Mouse (Mus musculus) layer of hippocampus, adult 8-10 months (tissue): ENCODE data around the gene Gm8257. TPM values are rescaled to one million over a fixed set of nuclear protein-coding genes. Genes with fewer than 3 reads are reported as not detected.
"Not testable (repeated sequence)": the region's sequence is repeated elsewhere in the genome, so short reads cannot be mapped to it uniquely, and the experiment has no call there.

Experiments
- DNase-seq, 2 experiments: peaks; one replicate each; pipeline ENCODE4 v3.0.0; 2022; ENCODE audit warnings: low spot score in 2 of 2
- total RNA-seq, 4 experiments: library from RNA; stranded (reverse); gene quantifications; 2 replicates each; pipeline ENCODE4 v1.2.4; 2022

Gm8257 gene
- not detected for total RNA-seq

DNA sequence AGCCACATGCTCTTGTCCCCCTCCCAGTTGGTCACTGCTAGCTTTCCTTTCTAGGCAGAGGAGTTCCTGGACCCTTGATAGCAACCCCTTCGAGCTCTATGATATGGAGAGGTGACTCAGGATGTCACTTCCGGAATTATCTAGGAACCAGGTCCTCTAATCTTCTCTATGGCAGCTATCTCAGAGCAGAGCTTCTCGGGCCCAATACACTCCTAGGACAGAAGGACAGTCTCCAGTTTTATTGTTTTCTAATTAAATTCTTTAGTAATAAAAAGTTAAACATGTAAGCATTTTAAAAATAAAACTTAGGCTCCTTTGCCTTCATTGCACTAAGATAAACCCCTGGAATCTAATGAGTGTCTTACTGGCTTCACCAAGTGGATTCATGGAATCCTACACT is at the start of gene Gm8257:
Gene Gm8257 (minus strand): TSS at position 101 of the 400 bp plus-strand sequence.
- DNase-seq, result not testable (repeated sequence)

DNA sequence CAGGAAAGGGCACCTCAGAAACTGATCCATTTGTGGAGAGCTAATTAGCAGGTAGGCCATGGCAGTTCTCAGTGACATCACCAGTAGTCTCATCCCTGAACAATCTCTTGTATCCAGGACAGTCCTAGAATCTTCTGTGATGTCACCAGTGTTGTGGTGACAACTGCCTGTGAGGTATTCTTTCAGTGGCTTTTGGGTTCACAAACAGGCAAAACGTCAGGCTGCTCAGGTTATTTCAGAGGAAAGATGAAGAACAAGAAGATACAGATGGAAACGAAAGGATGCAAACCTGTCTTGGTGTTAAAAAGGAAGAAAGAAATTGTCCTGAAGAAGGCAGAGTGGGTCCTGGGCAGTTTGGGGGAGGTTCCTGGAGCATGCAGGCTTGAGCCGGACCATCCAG is 44.0 kb upstream of the Gm8257 start, which contains the start of gene Gm8267:
Gene Gm8267 (minus strand): TSS at position 101 of the 400 bp plus-strand sequence.
- DNase-seq, result no peak

DNA sequence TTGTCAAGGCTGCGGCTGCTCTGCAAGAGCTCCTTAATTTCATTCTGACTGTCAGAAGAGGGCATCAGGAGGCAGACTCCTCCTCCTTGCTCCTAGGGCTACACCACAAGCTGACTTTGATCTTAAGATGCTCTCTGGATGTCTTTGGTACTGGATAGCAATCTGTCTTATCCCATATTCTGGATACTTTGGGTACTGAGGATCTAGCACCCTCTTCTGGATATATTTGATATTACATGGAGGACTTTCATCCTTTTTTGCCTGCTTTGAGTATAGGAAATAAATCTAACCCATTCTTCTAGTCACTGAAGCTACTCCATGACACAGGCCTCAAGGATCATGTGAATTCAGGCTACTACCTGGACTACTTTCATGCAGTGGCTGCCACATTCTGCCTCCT is 36.5 kb upstream of the Gm8257 start:
- not testable (repeated sequence) for DNase-seq

DNA sequence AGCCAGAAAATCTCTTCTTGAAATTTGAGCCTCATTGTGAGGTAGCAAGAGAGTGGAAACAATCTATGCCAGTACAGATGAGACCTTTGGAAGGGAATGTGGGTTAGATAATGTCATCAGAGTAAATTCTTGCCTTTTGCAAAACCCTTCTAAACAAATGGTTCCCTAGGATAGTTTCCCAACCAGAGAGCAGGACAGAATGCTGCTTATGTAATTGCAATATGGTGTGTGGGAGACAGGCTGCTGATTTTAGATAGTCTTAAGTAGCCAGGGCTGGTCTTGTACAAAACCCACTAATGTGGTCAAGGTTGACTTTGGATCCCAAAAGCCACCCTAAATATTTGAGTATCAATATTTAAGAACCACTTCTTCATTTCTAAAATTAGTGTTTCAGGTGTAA is 24.5 kb upstream of the Gm8257 start:
- DNase-seq, result peak; percentile 27 to 54

DNA sequence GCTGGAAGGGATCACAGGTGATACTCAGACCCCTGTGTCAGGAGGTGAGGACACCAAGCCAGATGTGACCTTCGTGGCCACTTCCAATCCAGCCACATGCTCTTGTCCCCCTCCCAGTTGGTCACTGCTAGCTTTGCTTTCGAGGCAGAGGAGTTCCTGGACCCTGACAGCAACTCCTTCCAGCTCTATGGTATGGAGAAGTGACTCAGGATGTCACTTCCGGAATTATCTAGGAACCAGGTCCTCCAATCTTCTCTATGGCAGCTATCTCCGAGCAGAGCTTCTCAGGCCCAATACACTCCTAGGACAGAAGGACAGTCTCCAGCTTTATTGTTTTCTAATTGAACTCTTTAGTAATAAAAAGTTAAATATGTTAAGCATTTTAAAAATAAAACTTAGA is 78.5 kb downstream of the Gm8257 start, which contains the start of gene Gm5624:
Gene Gm5624 (minus strand): TSS at position 202 of the 400 bp plus-strand sequence.
- not testable (repeated sequence) for DNase-seq

Other genes with a start within 250 kb of the Gm8257 start
- gene BC061237, start 214.0 kb downstream of the Gm8257 start, total RNA-seq, result not detected
- not detected for gene Gm17093, start 188.2 kb downstream of the Gm8257 start, total RNA-seq
- gene Gm8247, start 123.3 kb downstream of the Gm8257 start, total RNA-seq, result not detected
- not detected for gene Gm5624, start 78.5 kb downstream of the Gm8257 start, total RNA-seq
- under 1 TPM in 2 of 4 experiments, not detected in 2; 0.20 to 0.27 TPM for gene Gm8267, start 43.9 kb upstream of the Gm8257 start, total RNA-seq
- under 1 TPM; 0.40 to 0.79 (median 0.69) TPM for gene Ptgdr, start 152.9 kb upstream of the Gm8257 start, total RNA-seq